Mouse (Mus musculus) limb, embryonic 15.5 days (tissue): ENCODE results near the gene Atp2b1. TPM values are rescaled to one million over a fixed set of nuclear protein-coding genes. Genes with fewer than 3 reads are reported as not detected.

Source experiments
- ATAC-seq: fragments of 200-750 bp; cut with Nextera tagmentation; 2 replicates; pipeline ENCODE4 v1.8.0; 2017; ENCODE audit warnings: low read depth, moderate TSS enrichment; ENCODE audit not compliant: insufficient number of reproducible peaks, low FRiP score, low TSS enrichment
- H3K27ac ChIP-seq: fragments of 300-500 bp; sonication (generic); 2 replicates; pipeline ENCODE4 v1.5.1; 2015; ENCODE audit warnings: moderate library complexity, mild to moderate bottlenecking, inconsistent platforms
- H3K27me3 ChIP-seq: fragments of 300-500 bp; sonication (generic); 2 replicates; pipeline ENCODE4 v1.6.1; 2015; ENCODE audit warnings: inconsistent platforms
- H3K36me3 ChIP-seq: fragments of 300-500 bp; sonication (generic); 2 replicates; pipeline ENCODE4 v1.6.1; 2015; ENCODE audit warnings: inconsistent platforms
- H3K4me1 ChIP-seq: fragments of 300-500 bp; sonication (generic); 2 replicates; pipeline ENCODE4 v1.6.1; 2015; ENCODE audit warnings: inconsistent platforms
- H3K4me2 ChIP-seq: fragments of 300-500 bp; sonication (generic); 2 replicates; pipeline ENCODE4 v1.6.1; 2015; ENCODE audit warnings: mild to moderate bottlenecking, inconsistent platforms
- H3K4me3 ChIP-seq: fragments of 300-500 bp; sonication (generic); 2 replicates; pipeline ENCODE4 v1.5.1; 2015; ENCODE audit warnings: mild to moderate bottlenecking, inconsistent platforms
- H3K9ac ChIP-seq: fragments of 300-500 bp; sonication (generic); 2 replicates; pipeline ENCODE4 v1.6.1; 2015; ENCODE audit warnings: inconsistent platforms
- H3K9me3 ChIP-seq: fragments of 300-500 bp; sonication (generic); 2 replicates; pipeline ENCODE4 v1.6.1; 2016; ENCODE audit warnings: inconsistent platforms
- WGBS: fragments of 180-500 bp; shearing (Covaris S2); methylation state at CpG from one replicate; pipeline ENCODE4 v1.1.7; 2015; 5-methylcytosine and 5-hydroxymethylcytosine counted together
- polyA plus RNA-seq: library from polyadenylated mRNA; unstranded; fragments of >200 nt; fragmentation: Nextera tagmentation; extraction: Ambion mirVana; gene quantifications from 2 replicates; pipeline ENCODE4 v1.2.1, GENCODE M21; 2015

The Atp2b1 gene
- polyA plus RNA-seq, 1 experiment from 2014 or later, result 132 TPM

- no peaks in the 10 kb centered on the region for H3K27me3 ChIP-seq
- 50% methylated on average over 4 of the region's 4 CpGs for WGBS
- H3K4me1 ChIP-seq, result peaks cover 6% of the 10 kb centered on the region
- H3K36me3 ChIP-seq, result no peaks in the 10 kb centered on the region
- no peak overlapping the region for H3K4me3 ChIP-seq
- H3K9me3 ChIP-seq, result no peaks in the 10 kb centered on the region
- no peak overlapping the region for H3K4me2 ChIP-seq
- no peak overlapping the region for H3K9ac ChIP-seq
- no peak overlapping the region for H3K27ac ChIP-seq
- ATAC-seq, result no peak
These were observed 10.9 kb downstream of the Atp2b1 start for GRCm38 (mm10) chr10:98925081-98925480.

- no peak overlapping the region for H3K4me2 ChIP-seq
- no peaks in the 10 kb centered on the region for H3K27me3 ChIP-seq
- H3K27ac ChIP-seq, result no peak overlapping the region
- H3K9ac ChIP-seq, result no peak overlapping the region
- no peaks in the 10 kb centered on the region for H3K9me3 ChIP-seq
- no peak overlapping the region for H3K4me3 ChIP-seq
- H3K36me3 ChIP-seq, result no peaks in the 10 kb centered on the region
- no peak for ATAC-seq
- peaks cover 12% of the 10 kb centered on the region for H3K4me1 ChIP-seq
These were observed 12.8 kb downstream of the Atp2b1 start for GRCm38 (mm10) chr10:98926991-98927390.

DNA sequence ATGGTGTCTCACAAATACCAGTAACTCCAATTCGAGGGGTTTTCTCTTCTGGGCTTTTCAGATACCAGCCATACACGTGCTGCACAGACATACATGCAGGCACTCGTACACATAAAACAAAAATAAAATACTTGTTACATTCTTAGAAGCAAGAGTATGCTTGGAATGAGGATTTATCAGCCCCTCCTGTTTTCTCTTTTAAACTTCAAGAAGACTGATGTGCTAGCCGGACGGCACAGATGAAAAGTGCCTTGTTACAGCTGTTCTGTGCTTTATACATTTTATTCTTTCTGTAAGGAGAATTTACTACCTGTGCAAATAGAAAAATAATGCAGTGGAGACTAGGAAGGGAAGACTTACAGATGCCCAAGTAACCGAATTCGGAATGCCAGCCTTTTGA lies 15.2 kb downstream of the Atp2b1 start:
- Histone ChIP-seq H3K27ac (no peak overlapping the region), H3K36me3 (peaks cover 8% of the 10 kb centered on the region; the same call in 1 of the 2 replicates), H3K4me3 (no peak overlapping the region), H3K4me2 (no peak overlapping the region), H3K9me3 (no peaks in the 10 kb centered on the region), H3K4me1 (peaks cover 12% of the 10 kb centered on the region), H3K9ac (no peak overlapping the region), H3K27me3 (no peaks in the 10 kb centered on the region)
- no peak for ATAC-seq
- 35% methylated on average over 7 of the region's 7 CpGs for WGBS

- Histone ChIP-seq H3K27ac (no peak overlapping the region), H3K9ac (no peak overlapping the region), H3K4me1 (peaks cover 12% of the 10 kb centered on the region), H3K9me3 (no peaks in the 10 kb centered on the region), H3K27me3 (no peaks in the 10 kb centered on the region), H3K4me3 (no peak overlapping the region), H3K4me2 (no peak overlapping the region), H3K36me3 (peaks cover 8% of the 10 kb centered on the region; the same call in 1 of the 2 replicates)
- WGBS, result 46% methylated on average over 11 of the region's 11 CpGs
- ATAC-seq, result no peak
These were observed 15.9 kb downstream of the Atp2b1 start for GRCm38 (mm10) chr10:98930143-98930542.

DNA sequence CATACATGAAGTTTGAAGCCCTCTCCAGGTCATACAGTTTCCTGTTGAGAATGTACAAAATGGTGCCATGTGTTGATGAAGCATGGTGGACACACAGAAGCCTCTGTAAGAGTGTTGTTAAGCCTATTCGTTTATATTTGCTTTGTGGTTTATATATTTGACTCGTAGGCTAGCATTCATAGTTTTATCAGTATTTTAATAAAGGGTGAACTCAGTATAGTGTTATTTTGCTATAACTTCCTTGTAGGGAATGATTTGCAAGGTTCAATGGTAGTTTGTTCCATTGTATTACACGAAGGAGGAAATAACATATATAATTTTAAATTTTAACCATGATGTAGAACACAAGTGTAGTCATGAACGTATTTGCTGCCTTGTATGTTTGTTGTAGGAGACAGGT lies 25.9 kb downstream of the Atp2b1 start:
- H3K36me3 ChIP-seq, result no peaks in the 10 kb centered on the region
- no peak overlapping the region for H3K9ac ChIP-seq
- H3K9me3 ChIP-seq, result no peaks in the 10 kb centered on the region
- H3K4me1 ChIP-seq, result no peaks in the 10 kb centered on the region
- H3K4me3 ChIP-seq, result no peak overlapping the region
- H3K27me3 ChIP-seq, result no peaks in the 10 kb centered on the region
- H3K4me2 ChIP-seq, result no peak overlapping the region
- H3K27ac ChIP-seq, result no peak overlapping the region
- no peak for ATAC-seq
- WGBS, result 87% methylated on average over 4 of the region's 4 CpGs

GRCm38 (mm10) chr10:98940799-98941198 lies 26.6 kb downstream of the Atp2b1 start:
- WGBS, result 89% methylated on average over 2 of the region's 2 CpGs
- no peak for ATAC-seq
- no peaks in the 10 kb centered on the region for H3K27me3 ChIP-seq

GRCm38 (mm10) chr10:98941991-98942390 lies 27.8 kb downstream of the Atp2b1 start:
- no peak for ATAC-seq
- WGBS, result 47% methylated on average over 6 of the region's 6 CpGs
- no peaks in the 10 kb centered on the region for H3K27me3 ChIP-seq
- H3K4me2 ChIP-seq, result no peak overlapping the region
- no peaks in the 10 kb centered on the region for H3K9me3 ChIP-seq
- no peaks in the 10 kb centered on the region for H3K36me3 ChIP-seq
- no peak overlapping the region for H3K27ac ChIP-seq
- no peak overlapping the region for H3K9ac ChIP-seq
- H3K4me3 ChIP-seq, result no peak overlapping the region
- H3K4me1 ChIP-seq, result 0 out of 2 replicates have a peak, but pooled peaks cover 2% of the 10 kb centered on the region

More at GRCm38 (mm10) chr10:98940799-98941198, 26.6 kb downstream of the Atp2b1 start:
- no peaks in the 10 kb centered on the region for H3K36me3 ChIP-seq
- no peak overlapping the region for H3K27ac ChIP-seq
- H3K4me1 ChIP-seq, result no peaks in the 10 kb centered on the region
- H3K4me3 ChIP-seq, result no peak overlapping the region
- H3K4me2 ChIP-seq, result no peak overlapping the region
- H3K9ac ChIP-seq, result no peak overlapping the region
- H3K9me3 ChIP-seq, result no peaks in the 10 kb centered on the region

- Histone ChIP-seq H3K36me3 (no peaks in the 10 kb centered on the region), H3K27ac (no peak overlapping the region), H3K9ac (no peak overlapping the region), H3K27me3 (no peaks in the 10 kb centered on the region), H3K4me1 (peaks cover 5% of the 10 kb centered on the region; the same call in 1 of the 2 replicates), H3K4me3 (no peak overlapping the region), H3K9me3 (no peaks in the 10 kb centered on the region), H3K4me2 (no peak overlapping the region)
- no peak for ATAC-seq
- WGBS, result 77% methylated on average over 8 of the region's 8 CpGs
These were observed 28.8 kb downstream of the Atp2b1 start for GRCm38 (mm10) chr10:98942999-98943398.

- Histone ChIP-seq H3K9ac (no peak overlapping the region), H3K4me2 (no peak overlapping the region), H3K9me3 (no peaks in the 10 kb centered on the region), H3K4me3 (no peak overlapping the region), H3K36me3 (no peaks in the 10 kb centered on the region), H3K27ac (no peak overlapping the region), H3K27me3 (no peaks in the 10 kb centered on the region), H3K4me1 (peaks cover 5% of the 10 kb centered on the region; the same call in 1 of the 2 replicates)
- 87% methylated on average over 8 of the region's 8 CpGs for WGBS
- ATAC-seq, result no peak
These were observed 29.7 kb downstream of the Atp2b1 start for GRCm38 (mm10) chr10:98943894-98944293.

- WGBS, result 41% methylated on average over 9 of the region's 9 CpGs
- Histone ChIP-seq H3K27ac (no peak overlapping the region), H3K4me2 (no peak overlapping the region), H3K27me3 (no peaks in the 10 kb centered on the region), H3K9ac (no peak overlapping the region), H3K36me3 (no peaks in the 10 kb centered on the region), H3K4me3 (no peak overlapping the region), H3K4me1 (peaks cover 5% of the 10 kb centered on the region; the same call in 1 of the 2 replicates), H3K9me3 (no peaks in the 10 kb centered on the region)
- ATAC-seq, result no peak
These were observed 32.0 kb downstream of the Atp2b1 start for GRCm38 (mm10) chr10:98946031-98946791.

DNA sequence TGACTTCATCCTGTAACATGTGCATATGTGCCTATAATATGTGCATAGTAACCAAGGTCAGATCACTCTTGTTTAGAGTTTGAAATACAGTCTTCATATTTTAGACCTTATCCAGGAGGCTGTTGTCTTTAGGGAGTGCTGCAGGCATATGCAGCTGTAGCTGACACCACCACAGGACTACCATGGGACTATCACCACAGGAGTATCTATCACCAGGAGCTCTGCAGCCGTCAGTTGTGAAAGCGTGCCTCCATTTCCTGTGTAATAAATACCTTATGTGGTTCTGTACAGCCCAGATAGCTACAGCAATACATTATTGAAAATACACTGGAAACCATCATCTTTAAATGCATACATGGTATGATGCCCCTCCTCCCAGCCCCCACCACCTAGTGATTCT lies 33.0 kb downstream of the Atp2b1 start:
- no peak overlapping the region for H3K4me3 ChIP-seq
- 31% methylated on average over 2 of the region's 2 CpGs for WGBS
- H3K27me3 ChIP-seq, result no peaks in the 10 kb centered on the region
- no peak for ATAC-seq
- H3K36me3 ChIP-seq, result no peaks in the 10 kb centered on the region
- no peaks in the 10 kb centered on the region for H3K9me3 ChIP-seq
- H3K4me1 ChIP-seq, result peaks cover 5% of the 10 kb centered on the region; the same call in 1 of the 2 replicates
- H3K4me2 ChIP-seq, result no peak overlapping the region
- H3K27ac ChIP-seq, result no peak overlapping the region
- no peak overlapping the region for H3K9ac ChIP-seq

GRCm38 (mm10) chr10:98948096-98948495 lies 33.9 kb downstream of the Atp2b1 start:
- H3K9ac ChIP-seq, result no peak overlapping the region
- H3K4me3 ChIP-seq, result no peak overlapping the region
- H3K9me3 ChIP-seq, result no peaks in the 10 kb centered on the region
- H3K36me3 ChIP-seq, result no peaks in the 10 kb centered on the region
- no peak overlapping the region for H3K27ac ChIP-seq
- H3K4me1 ChIP-seq, result peaks cover 5% of the 10 kb centered on the region; the same call in 1 of the 2 replicates
- no peak for ATAC-seq
- H3K4me2 ChIP-seq, result no peak overlapping the region
- no peaks in the 10 kb centered on the region for H3K27me3 ChIP-seq
- 79% methylated on average over 5 of the region's 5 CpGs for WGBS
